Mouse (Mus musculus): Measurements from ENCODE around the gene Fam81a.

- TF ChIP-seq E2F4 (IDR thresholded peaks at IDR 0.05; ENCODE audit: insufficient replicate concordance, low read depth, low read length) (no peak), SMC3 (IDR thresholded peaks at IDR 0.05; ENCODE audit: low read depth, low read length) (no peak), POLR2AphosphoS2 (IDR thresholded peaks at IDR 0.05; ENCODE audit: low read depth, low read length) (no peak), CTCF (conservative IDR thresholded peaks at IDR 0.05 in 1 of 2, IDR thresholded peaks at IDR 0.05 in 1 of 2; ENCODE audit: low read depth in 2 of 2, low read length in 2 of 2) (no peak), KAT2A (IDR thresholded peaks at IDR 0.05; ENCODE audit: insufficient replicate concordance, low read length) (no peak), GABPA (IDR thresholded peaks at IDR 0.05; ENCODE audit: insufficient replicate concordance, low read depth, low read length) (no peak), MXI1 (IDR thresholded peaks at IDR 0.05; ENCODE audit: low read depth, low read length) (no peak), MAZ (IDR thresholded peaks at IDR 0.05; ENCODE audit: low read depth, low read length) (no peak), USF1 (IDR thresholded peaks at IDR 0.05; ENCODE audit: low read depth, low read length) (no peak), ZNF384 (IDR thresholded peaks at IDR 0.05; ENCODE audit: low read depth, low read length) (no peak), POLR2A (IDR thresholded peaks at IDR 0.05; ENCODE audit: low read depth, low read length) (no peak)
These were observed at the start of gene Fam81a for GRCm38 (mm10) chr9:70142460-70142859.
